Mouse (Mus musculus) neural tube, embryonic 12.5 days (tissue): ENCODE measurements at regions not wholly inside any gene's neighbourhood (a gene's known extent, or its start where the extent isn't known, plus 50 kb on each side); places are given as distances from the start of the nearest gene placed in this dataset.
A peak's percentile ranks its signal among the peaks of the same experiment; 100 is the strongest.

Source experiments
- ATAC-seq: fragments of 200-750 bp; cut with Nextera tagmentation; 2 replicates; pipeline ENCODE4 v1.8.0; 2017; ENCODE audit warnings: low read depth, mild to moderate bottlenecking, moderate TSS enrichment, moderate library complexity; ENCODE audit not compliant: low FRiP score
- H3K27ac ChIP-seq: fragments of 300-500 bp; sonication (generic); 2 replicates; pipeline ENCODE4 v1.5.1; 2016
- H3K27me3 ChIP-seq: fragments of 300-500 bp; sonication (generic); replicated peaks from 2 replicates; pipeline ENCODE4 v1.6.1; 2016; ENCODE audit warnings: mild to moderate bottlenecking
- H3K36me3 ChIP-seq: fragments of 300-500 bp; sonication (generic); 2 replicates; pipeline ENCODE4 v1.6.1; 2016; ENCODE audit warnings: mild to moderate bottlenecking
- H3K4me1 ChIP-seq: fragments of 300-500 bp; sonication (generic); 2 replicates; pipeline ENCODE4 v1.6.1; 2016
- H3K4me2 ChIP-seq: fragments of 300-500 bp; sonication (generic); replicated peaks from 2 replicates; pipeline ENCODE4 v1.6.1; 2016; ENCODE audit warnings: mild to moderate bottlenecking
- H3K4me3 ChIP-seq: fragments of 300-500 bp; sonication (generic); 2 replicates; pipeline ENCODE4 v1.5.1; 2016
- H3K9ac ChIP-seq: fragments of 300-500 bp; sonication (generic); 2 replicates; pipeline ENCODE4 v1.6.1; 2016; ENCODE audit warnings: mild to moderate bottlenecking
- H3K9me3 ChIP-seq: fragments of 300-500 bp; sonication (generic); 2 replicates; pipeline ENCODE4 v1.6.1; 2016; ENCODE audit warnings: mild to moderate bottlenecking
- WGBS: fragments of 180-500 bp; shearing (Covaris S2); methylation state at CpG from one replicate; pipeline ENCODE4 v1.1.7; 2016; 5-methylcytosine and 5-hydroxymethylcytosine counted together

DNA sequence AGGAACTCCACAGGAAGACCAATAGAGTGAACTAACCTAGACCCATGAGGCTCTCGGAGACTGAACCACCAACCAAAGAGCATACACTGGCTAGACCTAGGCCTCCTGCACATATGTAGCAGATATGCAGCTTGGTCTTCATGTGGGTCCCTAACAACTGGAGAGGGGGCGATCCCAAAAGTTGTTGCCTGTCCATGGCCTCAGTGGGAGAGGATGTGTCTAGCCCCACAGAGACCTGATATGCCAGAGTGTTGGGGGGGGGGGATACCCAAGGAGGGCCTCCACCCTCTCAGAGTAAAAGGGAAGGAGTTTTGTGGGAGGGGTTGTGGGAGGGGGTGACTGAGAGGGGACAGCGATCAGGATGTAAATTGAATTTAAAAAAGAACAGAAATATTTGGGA, 108.9 kb upstream of the Pmfbp1 start:
- H3K9ac ChIP-seq: no peak overlapping the region
- 87% methylated on average over 3 of the region's 3 CpGs for WGBS

GRCm38 (mm10) chr8:109395133-109395855, 98.5 kb upstream of the Pmfbp1 start:
- H3K27ac ChIP-seq: no peak overlapping the region
- no peak overlapping the region for H3K4me3 ChIP-seq
- no peaks in the 10 kb centered on the region for H3K27me3 ChIP-seq
- no peaks in the 10 kb centered on the region for H3K9me3 ChIP-seq
- H3K4me2 ChIP-seq: no peak overlapping the region
- H3K36me3 ChIP-seq: no peaks in the 10 kb centered on the region
- H3K9ac ChIP-seq: no peak overlapping the region
- 88% methylated on average over 6 of the region's 6 CpGs for WGBS
- H3K4me1 ChIP-seq: no peaks in the 10 kb centered on the region
- ATAC-seq: no peak

More for the DNA sequence above, 108.9 kb upstream of the Pmfbp1 start:
- no peaks in the 10 kb centered on the region for H3K4me1 ChIP-seq
- no peak for ATAC-seq
- no peak overlapping the region for H3K27ac ChIP-seq
- H3K9me3 ChIP-seq: no peaks in the 10 kb centered on the region
- H3K27me3 ChIP-seq: no peaks in the 10 kb centered on the region
- no peak overlapping the region for H3K4me2 ChIP-seq
- no peaks in the 10 kb centered on the region for H3K36me3 ChIP-seq
- no peak overlapping the region for H3K4me3 ChIP-seq

- WGBS: 64% methylated on average over 11 of the region's 11 CpGs
- Histone ChIP-seq H3K4me2 (0 out of 2 replicates have a peak overlapping the region, but pooled peaks have one; percentile 12), H3K27ac (no peak overlapping the region)
Observed at GRCm38 (mm10) chr8:109399616-109400015, 94.2 kb upstream of the Pmfbp1 start.

DNA sequence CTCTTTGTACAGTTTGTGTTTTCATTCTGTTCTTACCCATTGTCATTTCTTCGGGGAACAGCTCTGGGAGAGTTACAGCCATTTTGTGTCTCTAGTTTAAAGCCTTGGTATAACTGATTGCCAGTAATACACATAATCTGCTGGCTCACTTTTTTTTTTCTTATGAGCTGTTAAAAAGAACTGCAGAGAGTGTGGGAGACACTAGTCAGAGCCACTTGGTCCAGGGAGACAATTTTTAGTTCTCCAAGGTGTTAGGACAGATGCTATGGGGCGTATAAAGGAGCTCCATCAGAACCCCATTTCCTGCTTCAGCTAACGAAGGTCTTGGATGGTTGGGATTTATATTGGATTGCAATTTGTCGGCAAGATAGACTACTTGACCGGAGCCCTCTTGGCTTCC, 93.6 kb upstream of the Pmfbp1 start:
- Histone ChIP-seq H3K36me3 (no peaks in the 10 kb centered on the region), H3K27ac (no peak overlapping the region), H3K4me2 (no peak overlapping the region), H3K9ac (no peak overlapping the region), H3K4me1 (no peaks in the 10 kb centered on the region), H3K4me3 (no peak overlapping the region), H3K27me3 (no peaks in the 10 kb centered on the region), H3K9me3 (no peaks in the 10 kb centered on the region)
- no peak for ATAC-seq
- WGBS: 92% methylated on average over 5 of the region's 5 CpGs

More at GRCm38 (mm10) chr8:109399616-109400015, 94.2 kb upstream of the Pmfbp1 start:
- Histone ChIP-seq H3K4me3 (no peak overlapping the region), H3K27me3 (no peaks in the 10 kb centered on the region), H3K36me3 (no peaks in the 10 kb centered on the region), H3K9me3 (no peaks in the 10 kb centered on the region), H3K4me1 (no peaks in the 10 kb centered on the region), H3K9ac (no peak overlapping the region)
- no peak for ATAC-seq

DNA sequence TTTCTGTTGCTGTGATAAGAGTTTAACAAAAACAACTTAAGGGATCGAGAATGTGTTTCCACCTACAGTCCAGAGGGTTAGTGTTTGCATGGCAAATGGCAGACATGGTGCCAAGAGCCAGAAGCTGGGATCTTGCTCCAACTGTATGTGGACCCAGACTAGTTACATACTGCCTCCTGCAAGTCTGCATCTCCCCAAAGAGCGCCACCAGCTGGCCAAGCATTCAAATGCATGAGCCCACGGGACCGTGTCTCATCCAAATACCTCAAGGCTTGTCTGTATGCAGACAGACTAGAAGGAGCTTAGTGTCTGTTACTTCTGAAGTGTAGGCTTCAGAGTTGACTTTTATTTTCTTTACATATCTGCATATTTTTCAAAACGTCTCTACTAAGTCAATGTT, 85.9 kb upstream of the Pmfbp1 start:
- H3K27me3 ChIP-seq: no peaks in the 10 kb centered on the region
- no peaks in the 10 kb centered on the region for H3K9me3 ChIP-seq
- H3K9ac ChIP-seq: no peak overlapping the region
- H3K36me3 ChIP-seq: no peaks in the 10 kb centered on the region
- no peak overlapping the region for H3K4me2 ChIP-seq
- no peak overlapping the region for H3K27ac ChIP-seq
- 63% methylated on average over 5 of the region's 5 CpGs for WGBS
- H3K4me3 ChIP-seq: no peak overlapping the region
- no peak for ATAC-seq
- no peaks in the 10 kb centered on the region; the same call in 1 of the 2 replicates for H3K4me1 ChIP-seq

DNA sequence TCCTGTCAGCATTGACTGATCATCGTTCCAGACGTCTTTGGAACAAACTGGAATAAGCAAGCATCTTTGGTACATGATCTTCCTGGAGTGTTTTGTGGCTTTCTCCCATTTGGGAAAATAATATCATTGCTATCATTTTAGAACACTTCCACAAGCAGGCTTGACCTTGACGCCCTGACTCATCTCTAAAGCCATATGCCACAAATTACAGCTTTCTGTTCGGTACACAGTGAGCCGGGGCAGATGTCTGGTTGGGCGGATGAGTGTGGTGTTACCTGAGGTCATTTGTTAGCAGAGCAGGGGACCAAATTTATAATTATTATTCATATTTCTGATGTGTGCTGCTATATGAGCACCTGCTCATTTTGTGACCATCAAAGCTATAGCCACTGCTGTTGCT, 83.3 kb upstream of the Pmfbp1 start:
- H3K4me2 ChIP-seq: no peak overlapping the region
- no peaks in the 10 kb centered on the region for H3K9me3 ChIP-seq
- no peak overlapping the region for H3K4me3 ChIP-seq
- peaks cover 3% of the 10 kb centered on the region; the same call in 1 of the 2 replicates for H3K4me1 ChIP-seq
- H3K9ac ChIP-seq: no peak overlapping the region
- no peak overlapping the region for H3K27ac ChIP-seq
- ATAC-seq: no peak
- no peaks in the 10 kb centered on the region for H3K27me3 ChIP-seq
- H3K36me3 ChIP-seq: no peaks in the 10 kb centered on the region
- 80% methylated on average over 6 of the region's 6 CpGs for WGBS

- ATAC-seq: no peak
- no peak overlapping the region for H3K27ac ChIP-seq
- H3K27me3 ChIP-seq: no peaks in the 10 kb centered on the region
- H3K4me1 ChIP-seq: peaks cover 23% of the 10 kb centered on the region; the same call in 1 of the 2 replicates
- no peak overlapping the region for H3K4me3 ChIP-seq
- H3K4me2 ChIP-seq: no peak overlapping the region
- H3K9ac ChIP-seq: no peak overlapping the region
- H3K36me3 ChIP-seq: no peaks in the 10 kb centered on the region
- H3K9me3 ChIP-seq: no peaks in the 10 kb centered on the region
- WGBS: 92% methylated on average over 5 of the region's 5 CpGs
Observed at GRCm38 (mm10) chr8:109413386-109413785, 80.4 kb upstream of the Pmfbp1 start.

- Histone ChIP-seq H3K9me3 (no peaks in the 10 kb centered on the region), H3K4me2 (no peak overlapping the region), H3K4me3 (no peak overlapping the region), H3K27ac (peak overlapping the region; percentile 69), H3K4me1 (peaks cover 33% of the 10 kb centered on the region; the same call in 1 of the 2 replicates), H3K27me3 (no peaks in the 10 kb centered on the region), H3K9ac (no peak overlapping the region), H3K36me3 (no peaks in the 10 kb centered on the region)
- no peak for ATAC-seq
- WGBS: 50% methylated on average over 4 of the region's 4 CpGs
Observed at GRCm38 (mm10) chr8:109415315-109415714, 78.5 kb upstream of the Pmfbp1 start.

- Histone ChIP-seq H3K4me3 (no peak overlapping the region), H3K4me2 (no peak overlapping the region), H3K9me3 (no peaks in the 10 kb centered on the region), H3K27ac (peak overlapping the region; percentile 69), H3K27me3 (no peaks in the 10 kb centered on the region), H3K9ac (no peak overlapping the region), H3K36me3 (no peaks in the 10 kb centered on the region), H3K4me1 (peaks cover 33% of the 10 kb centered on the region; the same call in 1 of the 2 replicates)
- WGBS: 67% methylated on average over 11 of the region's 11 CpGs
- no peak for ATAC-seq
Observed at GRCm38 (mm10) chr8:109415906-109416305, 77.9 kb upstream of the Pmfbp1 start.

DNA sequence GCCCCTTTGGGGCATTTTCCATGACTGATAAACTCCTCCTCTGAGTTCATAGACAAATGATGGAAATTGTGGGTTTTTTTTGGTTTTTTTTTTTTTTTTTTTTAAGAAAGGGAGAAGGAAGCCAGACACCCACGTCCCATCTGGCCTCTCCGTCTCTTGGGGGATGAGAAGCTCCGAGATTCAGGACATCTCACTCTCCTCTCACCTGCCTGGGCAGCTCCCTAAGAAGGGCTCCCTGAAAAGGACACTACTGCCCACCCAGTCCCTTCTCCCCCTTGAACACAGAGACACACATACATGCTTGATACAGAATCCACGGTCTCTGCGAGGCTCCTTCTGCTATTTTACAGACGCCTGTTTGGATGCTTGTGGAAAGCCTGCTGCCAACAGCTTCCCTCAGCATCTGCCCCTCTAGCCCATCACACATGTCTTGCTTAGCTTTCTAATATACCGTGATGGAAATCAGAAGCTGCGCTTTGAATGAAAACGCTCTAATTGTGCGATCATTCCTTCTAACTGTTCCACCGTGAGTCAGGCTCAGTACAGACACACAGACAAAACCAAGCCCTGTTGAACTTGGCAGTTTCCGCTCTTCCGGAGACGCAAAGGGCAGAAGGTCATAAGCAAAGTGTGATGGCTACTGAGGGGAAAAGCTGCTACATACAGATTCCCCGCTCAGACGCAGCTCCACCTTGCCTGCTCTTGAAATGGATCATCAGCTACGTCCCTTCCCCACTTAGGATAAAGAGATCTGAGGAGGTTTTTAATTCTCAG, 77.3 kb upstream of the Pmfbp1 start:
- H3K36me3 ChIP-seq: no peaks in the 10 kb centered on the region
- no peaks in the 10 kb centered on the region for H3K27me3 ChIP-seq
- H3K9me3 ChIP-seq: no peaks in the 10 kb centered on the region
- WGBS: 57% methylated on average over 17 of the region's 17 CpGs
- peaks cover 33% of the 10 kb centered on the region; the same call in 1 of the 2 replicates for H3K4me1 ChIP-seq
- no peak overlapping the region for H3K4me3 ChIP-seq
- no peak overlapping the region for H3K9ac ChIP-seq
- ATAC-seq: no peak
- peak overlapping the region; percentile 25 for H3K4me2 ChIP-seq
- H3K27ac ChIP-seq: peak overlapping the region; percentile 69

- Histone ChIP-seq H3K9me3 (no peaks in the 10 kb centered on the region), H3K9ac (no peak overlapping the region), H3K4me2 (peak overlapping the region; percentile 25; the same call in 1 of the 2 replicates), H3K4me3 (no peak overlapping the region), H3K27ac (no peak overlapping the region; the same call in 1 of the 2 replicates), H3K27me3 (no peaks in the 10 kb centered on the region), H3K4me1 (peaks cover 33% of the 10 kb centered on the region; the same call in 1 of the 2 replicates), H3K36me3 (no peaks in the 10 kb centered on the region)
- WGBS: 28% methylated on average over 5 of the region's 5 CpGs
- peak; percentile 83 for ATAC-seq
Observed at GRCm38 (mm10) chr8:109417222-109417621, 76.6 kb upstream of the Pmfbp1 start.

DNA sequence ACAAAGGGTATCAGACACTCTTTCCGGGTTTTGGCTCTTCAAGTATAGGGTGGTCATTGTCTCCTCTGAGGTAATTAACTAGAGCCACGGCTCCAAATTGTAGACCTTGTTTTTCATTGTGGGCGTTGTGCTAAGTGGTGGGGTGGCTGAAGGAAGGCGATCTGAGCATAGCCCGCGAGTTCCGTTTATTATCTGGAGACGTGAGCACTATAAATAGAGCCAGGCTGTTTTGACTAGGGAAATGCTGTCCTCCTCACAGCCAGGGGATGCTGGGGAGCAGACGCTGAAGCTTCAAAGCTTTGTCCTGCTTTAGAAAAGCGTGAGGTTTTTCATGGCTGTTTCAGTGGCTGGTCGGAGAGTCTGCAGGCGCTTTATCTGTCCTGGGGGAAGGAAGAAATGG, 75.9 kb upstream of the Pmfbp1 start:
- no peak for ATAC-seq
- no peak overlapping the region for H3K9ac ChIP-seq
- H3K4me2 ChIP-seq: peak overlapping the region; percentile 34
- H3K36me3 ChIP-seq: no peaks in the 10 kb centered on the region
- WGBS: 12% methylated on average over 12 of the region's 12 CpGs
- H3K4me3 ChIP-seq: no peak overlapping the region
- H3K27ac ChIP-seq: peak overlapping the region; percentile 23; the same call in 1 of the 2 replicates
- no peaks in the 10 kb centered on the region for H3K9me3 ChIP-seq
- peaks cover 33% of the 10 kb centered on the region; the same call in 1 of the 2 replicates for H3K4me1 ChIP-seq
- no peaks in the 10 kb centered on the region for H3K27me3 ChIP-seq
